Mouse (Mus musculus): ENCODE measurements around the gene Bcl2l13. TPM values are rescaled to one million over a fixed set of nuclear protein-coding genes. Genes with fewer than 3 reads are reported as not detected.

Bcl2l13 gene
- polyA plus RNA-seq, 1 experiment from 2014 or later: 26.2 TPM

DNA sequence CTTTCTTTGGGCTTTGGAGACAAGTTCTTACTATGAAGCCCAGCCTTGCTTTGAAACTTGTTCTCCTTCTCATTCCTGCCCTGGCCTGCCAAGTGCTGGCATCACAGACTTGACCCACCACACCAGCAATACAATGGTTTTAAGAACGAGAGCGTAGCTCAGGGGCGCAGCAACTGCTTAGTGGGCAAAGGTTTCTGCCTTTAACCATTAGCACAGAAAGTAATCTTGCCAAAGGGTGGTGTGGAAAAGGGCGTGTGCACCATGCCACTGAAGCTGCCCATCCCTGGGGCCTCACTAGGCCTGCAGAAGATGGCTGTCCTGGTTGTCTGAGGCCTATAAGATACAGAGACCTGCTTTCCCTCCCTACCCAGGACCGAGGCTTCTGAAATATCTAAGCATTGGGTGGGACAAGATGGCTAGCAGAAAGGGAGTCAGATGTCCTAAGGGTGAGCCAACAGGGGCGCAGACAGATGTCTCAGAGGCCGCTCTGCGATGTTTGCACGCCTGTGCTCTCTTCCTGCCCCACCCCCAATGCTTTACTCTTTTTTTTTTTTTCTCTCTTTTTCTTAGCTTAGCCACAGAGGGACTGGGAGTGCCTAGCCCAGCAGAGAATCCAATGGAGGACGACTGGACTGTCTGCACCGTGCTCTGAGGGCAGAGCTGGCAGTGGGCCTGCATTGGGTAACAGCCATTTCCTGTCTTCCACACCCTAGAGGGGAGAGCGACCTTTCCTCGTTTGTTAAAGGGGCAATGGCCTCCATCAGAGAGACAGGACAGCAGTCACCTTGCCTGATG, 75.4 kb downstream of the Bcl2l13 start:
- H3K36me3 ChIP-seq (ENCODE audit: control insufficient read depth, insufficient read depth, low read length): no peaks in the 10 kb centered on the region
- peaks cover 10% of the 10 kb centered on the region for H3K4me1 ChIP-seq (ENCODE audit: control insufficient read depth, insufficient read depth, low read length)
- no peak overlapping the region for H3K4me2 ChIP-seq (ENCODE audit: low read depth, low read length)
- no peak overlapping the region for H3K4me3 ChIP-seq (ENCODE audit: low read depth, low read length)
- no peak overlapping the region for H3K9ac ChIP-seq (ENCODE audit: low read depth, low read length)
- DNase-seq (ENCODE audit: low spot score) (no peak), ATAC-seq (ENCODE audit: low read depth) (no peak)
- 0 out of 2 replicates have a peak, but pooled peaks cover 8% of the 10 kb centered on the region for H3K27me3 ChIP-seq (replicated peaks; ENCODE audit: control insufficient read depth, insufficient read depth, low read length)
- H3K9me3 ChIP-seq (ENCODE audit: control insufficient read depth, low read length): no peaks in the 10 kb centered on the region
- no peak overlapping the region for H3K27ac ChIP-seq (replicated peaks; ENCODE audit: low read depth, low read length)
- 69% methylated on average over 13 of the region's 13 CpGs for WGBS

DNA sequence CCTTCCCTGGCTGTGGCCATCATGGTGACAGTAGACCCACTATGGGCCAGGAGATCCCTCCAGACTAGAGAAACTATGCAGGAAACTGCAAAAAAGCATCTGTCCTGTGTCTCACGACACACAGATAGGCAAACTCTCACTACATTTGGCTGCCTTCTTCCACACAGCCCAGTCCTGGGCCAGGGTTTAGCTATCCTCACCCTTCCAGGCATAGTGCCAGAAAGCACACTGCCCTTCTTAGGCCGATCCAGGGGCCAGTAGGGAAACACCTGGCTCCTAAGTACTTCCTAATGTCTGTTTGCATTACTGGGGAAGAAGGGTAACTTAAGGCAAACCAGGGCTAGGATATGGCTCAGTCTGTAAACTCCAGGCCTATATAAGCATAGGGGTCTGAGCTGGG, 76.9 kb downstream of the Bcl2l13 start:
- Histone ChIP-seq H3K4me3 (ENCODE audit: low read depth, low read length) (no peak overlapping the region), H3K4me2 (ENCODE audit: low read depth, low read length) (no peak overlapping the region), H3K9me3 (ENCODE audit: control insufficient read depth, low read length) (no peaks in the 10 kb centered on the region), H3K27ac (replicated peaks; ENCODE audit: low read depth, low read length) (no peak overlapping the region), H3K4me1 (ENCODE audit: control insufficient read depth, insufficient read depth, low read length) (peaks cover 13% of the 10 kb centered on the region), H3K36me3 (ENCODE audit: control insufficient read depth, insufficient read depth, low read length) (no peaks in the 10 kb centered on the region), H3K27me3 (replicated peaks; ENCODE audit: control insufficient read depth, insufficient read depth, low read length) (0 out of 2 replicates have a peak, but pooled peaks cover 8% of the 10 kb centered on the region), H3K9ac (ENCODE audit: low read depth, low read length) (no peak overlapping the region)
- DNase-seq (ENCODE audit: low spot score) (peak; percentile 27), ATAC-seq (ENCODE audit: low read depth) (no peak)
- 55% methylated on average over 2 of the region's 2 CpGs for WGBS

DNA sequence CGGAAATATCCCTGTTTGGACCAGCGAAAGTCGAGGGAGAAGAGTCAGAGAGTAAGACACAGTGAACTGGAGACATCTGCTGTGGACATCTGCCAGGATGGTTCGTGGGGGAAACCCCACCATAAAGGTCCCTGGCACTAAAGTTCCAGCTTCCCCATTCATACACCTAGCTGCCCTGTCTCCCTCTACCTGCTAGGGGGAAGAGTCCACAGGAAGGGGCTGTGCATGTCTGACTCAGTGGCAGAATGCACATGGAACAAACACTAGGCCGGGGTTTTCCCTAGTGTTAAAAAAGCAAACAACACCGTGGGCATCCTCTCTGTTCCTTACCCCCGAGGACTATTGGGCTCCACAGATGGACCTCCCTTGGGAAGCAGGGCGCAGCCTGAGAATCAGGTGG, 77.8 kb downstream of the Bcl2l13 start:
- no peak for DNase-seq (ENCODE audit: low spot score)
- H3K4me1 ChIP-seq (ENCODE audit: control insufficient read depth, insufficient read depth, low read length): peaks cover 13% of the 10 kb centered on the region
- H3K36me3 ChIP-seq (ENCODE audit: control insufficient read depth, insufficient read depth, low read length): no peaks in the 10 kb centered on the region
- ATAC-seq (ENCODE audit: low read depth): no peak
- 0 out of 2 replicates have a peak, but pooled peaks cover 8% of the 10 kb centered on the region for H3K27me3 ChIP-seq (replicated peaks; ENCODE audit: control insufficient read depth, insufficient read depth, low read length)
- H3K4me2 ChIP-seq (ENCODE audit: low read depth, low read length): no peak overlapping the region
- H3K4me3 ChIP-seq (ENCODE audit: low read depth, low read length): no peak overlapping the region
- WGBS: 85% methylated on average over 8 of the region's 8 CpGs
- no peak overlapping the region for H3K27ac ChIP-seq (replicated peaks; ENCODE audit: low read depth, low read length)
- H3K9ac ChIP-seq (ENCODE audit: low read depth, low read length): no peak overlapping the region
- no peaks in the 10 kb centered on the region for H3K9me3 ChIP-seq (ENCODE audit: control insufficient read depth, low read length)

GRCm38 (mm10) chr6:120914533-120914910, 78.5 kb downstream of the Bcl2l13 start:
- WGBS: 71% methylated on average over 4 of the region's 4 CpGs
- Histone ChIP-seq H3K36me3 (ENCODE audit: control insufficient read depth, insufficient read depth, low read length) (no peaks in the 10 kb centered on the region), H3K27ac (replicated peaks; ENCODE audit: low read depth, low read length) (no peak overlapping the region), H3K4me2 (ENCODE audit: low read depth, low read length) (no peak overlapping the region), H3K27me3 (replicated peaks; ENCODE audit: control insufficient read depth, insufficient read depth, low read length) (0 out of 2 replicates have a peak, but pooled peaks cover 8% of the 10 kb centered on the region), H3K4me3 (ENCODE audit: low read depth, low read length) (no peak overlapping the region), H3K9ac (ENCODE audit: low read depth, low read length) (no peak overlapping the region), H3K9me3 (ENCODE audit: control insufficient read depth, low read length) (no peaks in the 10 kb centered on the region), H3K4me1 (ENCODE audit: control insufficient read depth, insufficient read depth, low read length) (peaks cover 13% of the 10 kb centered on the region)
- no peak for DNase-seq (ENCODE audit: low spot score)
- ATAC-seq (ENCODE audit: low read depth): no peak

DNA sequence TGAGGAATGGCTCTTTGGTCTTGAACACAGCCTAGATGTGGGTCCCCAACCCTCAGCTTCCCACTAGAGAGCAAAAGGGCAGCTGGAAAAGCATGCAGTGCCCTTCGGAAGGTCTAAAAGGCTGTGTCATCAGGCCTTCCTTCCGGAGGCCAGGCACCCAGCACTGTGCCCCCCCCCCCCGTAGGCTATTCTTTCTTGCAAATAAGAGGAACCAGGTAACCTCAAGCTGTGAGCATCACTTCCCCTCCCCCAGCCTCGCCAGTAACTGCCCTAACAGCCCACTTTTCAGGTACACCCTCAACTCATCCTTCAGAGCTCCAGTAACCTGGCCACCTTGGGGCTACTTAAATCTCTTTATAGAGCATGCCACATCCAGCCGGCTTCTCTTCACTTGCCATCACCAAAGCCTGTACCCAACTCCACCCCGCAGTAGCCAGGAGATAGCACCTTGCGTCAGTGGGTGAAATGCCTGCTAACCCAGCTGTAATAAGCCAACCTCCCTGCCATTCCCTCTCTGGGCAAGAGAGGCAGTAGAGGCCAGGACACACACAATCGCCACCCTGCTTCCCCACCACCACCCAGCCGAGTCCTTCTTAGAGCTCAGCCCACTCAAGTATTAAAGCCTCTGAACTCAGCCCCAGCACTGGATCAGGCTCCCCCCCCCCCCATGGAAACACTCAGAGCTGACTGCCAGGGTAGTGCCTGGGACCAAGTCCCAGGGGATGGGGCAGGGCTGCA, 79.1 kb downstream of the Bcl2l13 start:
- Histone ChIP-seq H3K9ac (ENCODE audit: low read depth, low read length) (no peak overlapping the region), H3K4me3 (ENCODE audit: low read depth, low read length) (no peak overlapping the region), H3K27ac (replicated peaks; ENCODE audit: low read depth, low read length) (no peak overlapping the region), H3K4me1 (ENCODE audit: control insufficient read depth, insufficient read depth, low read length) (peaks cover 13% of the 10 kb centered on the region), H3K36me3 (ENCODE audit: control insufficient read depth, insufficient read depth, low read length) (no peaks in the 10 kb centered on the region), H3K9me3 (ENCODE audit: control insufficient read depth, low read length) (no peaks in the 10 kb centered on the region), H3K27me3 (replicated peaks; ENCODE audit: control insufficient read depth, insufficient read depth, low read length) (0 out of 2 replicates have a peak, but pooled peaks cover 8% of the 10 kb centered on the region), H3K4me2 (ENCODE audit: low read depth, low read length) (peak overlapping the region; percentile 94)
- ATAC-seq (ENCODE audit: low read depth) (no peak), DNase-seq (ENCODE audit: low spot score) (peak; percentile 24)
- WGBS: 59% methylated on average over 8 of the region's 9 CpGs

DNA sequence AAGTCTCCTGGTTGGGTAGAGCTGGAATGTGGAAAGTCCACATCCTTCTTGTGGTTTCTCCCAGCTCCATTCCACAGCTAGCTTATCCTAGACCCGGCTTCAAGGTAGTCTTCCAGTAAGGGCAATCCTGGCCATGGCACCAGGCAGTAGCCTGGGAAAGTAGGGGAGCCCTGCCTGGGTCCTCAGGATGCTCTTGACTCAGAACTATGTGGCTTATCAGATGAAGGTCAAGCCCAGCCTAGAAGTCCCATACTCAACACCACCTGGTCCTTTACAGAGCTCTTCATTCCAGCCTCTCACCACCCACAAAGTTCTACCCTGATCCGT, 79.6 kb downstream of the Bcl2l13 start:
- WGBS: 36% methylated on average over 2 of the region's 2 CpGs
- no peak overlapping the region for H3K27ac ChIP-seq (replicated peaks; ENCODE audit: low read depth, low read length)
- H3K27me3 ChIP-seq (replicated peaks; ENCODE audit: control insufficient read depth, insufficient read depth, low read length): 0 out of 2 replicates have a peak, but pooled peaks cover 8% of the 10 kb centered on the region
- peak overlapping the region; percentile 64 for H3K4me3 ChIP-seq (ENCODE audit: low read depth, low read length)
- DNase-seq (ENCODE audit: low spot score) (no peak), ATAC-seq (ENCODE audit: low read depth) (no peak)
- H3K4me1 ChIP-seq (ENCODE audit: control insufficient read depth, insufficient read depth, low read length): peaks cover 13% of the 10 kb centered on the region
- H3K9me3 ChIP-seq (ENCODE audit: control insufficient read depth, low read length): no peaks in the 10 kb centered on the region
- no peak overlapping the region for H3K9ac ChIP-seq (ENCODE audit: low read depth, low read length)
- H3K36me3 ChIP-seq (ENCODE audit: control insufficient read depth, insufficient read depth, low read length): no peaks in the 10 kb centered on the region
- peak overlapping the region; percentile 94 for H3K4me2 ChIP-seq (ENCODE audit: low read depth, low read length)

DNA sequence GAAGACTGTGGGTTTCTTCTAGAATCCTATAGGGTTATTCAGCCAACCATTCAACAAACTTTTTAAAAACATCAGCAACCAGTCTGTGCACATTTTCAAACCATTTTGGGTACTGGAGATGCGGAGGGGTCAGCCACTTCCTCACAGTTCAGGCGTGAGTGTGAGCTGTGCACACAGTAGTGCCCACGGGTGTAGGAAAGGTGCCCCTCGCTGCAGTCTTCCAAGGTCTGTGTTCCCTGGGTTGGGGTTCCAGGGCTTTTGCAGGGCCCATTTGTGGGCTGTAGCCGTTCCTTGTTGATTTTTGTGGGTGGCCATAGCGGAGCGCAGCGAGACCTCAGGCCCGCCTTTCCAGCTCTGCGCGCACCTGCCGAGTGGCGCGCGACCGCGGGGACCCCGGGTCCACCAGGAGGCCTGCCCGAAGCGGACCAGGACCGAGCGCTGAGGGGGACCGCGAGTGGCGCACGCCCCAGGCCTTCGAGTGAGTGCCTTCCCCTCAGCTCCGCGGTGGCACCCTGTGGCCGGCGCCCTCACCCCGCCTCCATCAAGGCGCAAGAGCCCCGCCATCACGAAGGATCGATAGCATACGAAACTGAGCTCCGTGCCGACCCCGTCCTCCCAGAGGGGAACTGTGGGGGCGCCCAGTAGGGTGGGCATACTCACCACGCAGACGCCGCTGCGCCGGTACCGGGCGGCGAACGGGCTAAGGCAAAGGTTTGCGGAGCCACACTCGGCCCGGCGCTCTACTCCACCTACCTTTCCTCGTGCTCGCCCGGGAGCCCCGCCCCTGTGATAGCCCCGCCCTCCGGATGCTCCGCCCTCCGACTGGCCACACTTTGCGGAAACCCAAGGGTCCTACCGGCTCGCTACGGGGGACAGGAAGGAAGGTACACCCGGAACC, 80.3 kb downstream of the Bcl2l13 start, which contains the start of gene Bid:
TSS of gene Bid (minus strand) at position 780 of the 898 bp plus-strand sequence.
- Histone ChIP-seq H3K9me3 (ENCODE audit: control insufficient read depth, low read length) (no peaks in the 10 kb centered on the region), H3K27me3 (replicated peaks; ENCODE audit: control insufficient read depth, insufficient read depth, low read length) (0 out of 2 replicates have a peak, but pooled peaks cover 8% of the 10 kb centered on the region), H3K4me2 (ENCODE audit: low read depth, low read length) (peak within 1 kb of the TSS; percentile 94), H3K27ac (replicated peaks; ENCODE audit: low read depth, low read length) (no peak within 1 kb of the TSS), H3K9ac (ENCODE audit: low read depth, low read length) (peak within 1 kb of the TSS; percentile 61), H3K36me3 (ENCODE audit: control insufficient read depth, insufficient read depth, low read length) (no peaks in the 10 kb centered on the region), H3K4me3 (ENCODE audit: low read depth, low read length) (peak within 1 kb of the TSS; percentile 64), H3K4me1 (ENCODE audit: control insufficient read depth, insufficient read depth, low read length) (peaks cover 13% of the 10 kb centered on the region)
- DNase-seq (ENCODE audit: low spot score) (peak; percentile 80), ATAC-seq (ENCODE audit: low read depth) (peak; percentile 91)
- 1% methylated on average over 30 of the region's 67 CpGs for WGBS

All from embryonic facial prominence, embryonic 14.5 days (tissue).